Mouse (Mus musculus) MEL (cell line): ENCODE results near the gene Zfp385b. TPM values are rescaled to one million over a fixed set of nuclear protein-coding genes. Genes with fewer than 3 reads are reported as not detected.

Experiments used
- DNase-seq: peaks from one replicate; pipeline ENCODE4 v3.0.0; 2011; ENCODE audit warnings: low read depth, low spot score
- H3K27ac ChIP-seq: 2 replicates; pipeline ENCODE4 v1.5.1; 2012; ENCODE audit warnings: low read depth, mild to moderate bottlenecking, control low read depth, low read length, moderate library complexity; ENCODE audit not compliant: control insufficient read depth
- H3K27me3 ChIP-seq, 2 experiments: fragments of 150-350 bp in 1 of 2; sonication (generic) in 1 of 2; 2 replicates each; pipeline ENCODE4 v1.6.1; 2012; ENCODE audit warnings: low read length in 2 of 2, mild to moderate bottlenecking in 2 of 2, improper control_type of control experiment in 1 of 2, moderate library complexity in 1 of 2; ENCODE audit not compliant: insufficient read depth in 2 of 2, control insufficient read depth in 1 of 2
- H3K36me3 ChIP-seq, 2 experiments: 2 replicates each; pipeline ENCODE4 v1.6.1; 2012 to 2014; ENCODE audit warnings: low read length in 2 of 2, improper control_type of control experiment in 1 of 2, inconsistent platforms in 1 of 2, mild to moderate bottlenecking in 1 of 2; ENCODE audit not compliant: insufficient read depth in 2 of 2, control insufficient read depth in 1 of 2
- H3K4me1 ChIP-seq, 2 experiments: fragments of 150-350 bp in 1 of 2; sonication (generic) in 1 of 2; 2 replicates each; pipeline ENCODE4 v1.6.1; 2012; ENCODE audit warnings: low read length in 2 of 2, improper control_type of control experiment in 1 of 2, mild to moderate bottlenecking in 1 of 2; ENCODE audit not compliant: insufficient read depth in 2 of 2, control insufficient read depth in 1 of 2
- H3K4me3 ChIP-seq, 2 experiments: fragments of 150-350 bp in 1 of 2; sonication (generic) in 1 of 2; 2 replicates each; pipeline ENCODE4 v1.5.1; 2012; ENCODE audit warnings: low read depth in 2 of 2, low read length in 2 of 2, mild to moderate bottlenecking in 2 of 2, moderate library complexity in 2 of 2, control low read depth in 1 of 2, improper control_type of control experiment in 1 of 2; ENCODE audit not compliant: control insufficient read depth in 1 of 2, insufficient read depth in 1 of 2
- H3K79me2 ChIP-seq: 2 replicates; pipeline ENCODE4 v1.6.1; 2012; ENCODE audit warnings: mild to moderate bottlenecking, low read length, moderate library complexity; ENCODE audit not compliant: control insufficient read depth, poor library complexity, insufficient read depth
- H3K9ac ChIP-seq: 2 replicates; pipeline ENCODE4 v1.6.1; 2012; ENCODE audit warnings: low read depth, mild to moderate bottlenecking, control low read depth, low read length, moderate library complexity; ENCODE audit not compliant: control insufficient read depth, poor library complexity, severe bottlenecking
- H3K9me3 ChIP-seq: fragments of 150-350 bp; sonication (generic); replicated peaks from 2 replicates; pipeline ENCODE4 v1.6.1; 2012; ENCODE audit warnings: mild to moderate bottlenecking, low read length, improper control_type of control experiment, moderate library complexity; ENCODE audit not compliant: insufficient read depth
- BHLHE40 ChIP-seq: IDR thresholded peaks from 2 replicates; pipeline ENCODE4 v1.6.1; 2012; ENCODE audit warnings: low read depth, mild to moderate bottlenecking, inconsistent platforms, low read length, improper control_type of control experiment, borderline replicate concordance
- CTCF ChIP-seq, 3 experiments: IDR thresholded peaks in 2 of 3; conservative IDR thresholded peaks in 1 of 3; 2 replicates each; pipeline ENCODE4 v1.5.1; 2011 to 2012; ENCODE audit warnings: low read length in 3 of 3, low read depth in 2 of 3, mild to moderate bottlenecking in 2 of 3, improper control_type of control experiment in 1 of 3, inconsistent platforms in 1 of 3, mixed read lengths in 1 of 3, moderate library complexity in 1 of 3; ENCODE audit not compliant: control insufficient read depth in 1 of 3, insufficient read depth in 1 of 3, poor library complexity in 1 of 3, severe bottlenecking in 1 of 3
- ELF1 ChIP-seq: IDR thresholded peaks from 2 replicates; pipeline ENCODE4 v1.6.1; 2014; ENCODE audit warnings: low read depth, mild to moderate bottlenecking, inconsistent platforms, low read length, improper control_type of control experiment, moderate library complexity
- ETS1 ChIP-seq: IDR thresholded peaks from 2 replicates; pipeline ENCODE4 v1.6.1; 2012; ENCODE audit warnings: low read depth, mild to moderate bottlenecking, inconsistent platforms, low read length, improper control_type of control experiment, moderate library complexity
- GABPA ChIP-seq: IDR thresholded peaks from 2 replicates; pipeline ENCODE4 v1.6.1; 2012; ENCODE audit warnings: low read depth, mild to moderate bottlenecking, inconsistent platforms, low read length, improper control_type of control experiment, moderate library complexity
- HCFC1 ChIP-seq: IDR thresholded peaks from 2 replicates; pipeline ENCODE4 v1.6.1; 2012; ENCODE audit warnings: low read depth, mild to moderate bottlenecking, inconsistent platforms, low read length, improper control_type of control experiment, moderate library complexity
- KAT2A ChIP-seq: conservative IDR thresholded peaks from 2 replicates; pipeline ENCODE4 v1.6.1; 2012; ENCODE audit warnings: low read depth, low read length, improper control_type of control experiment, inconsistent platforms
- MAX ChIP-seq: IDR thresholded peaks from 2 replicates; pipeline ENCODE4 v1.6.1; 2011; ENCODE audit warnings: low read length, improper control_type of control experiment
- NRF1 ChIP-seq: IDR thresholded peaks from 2 replicates; pipeline ENCODE4 v1.6.1; 2014; ENCODE audit warnings: low read depth, mild to moderate bottlenecking, inconsistent platforms, low read length, improper control_type of control experiment, moderate library complexity; ENCODE audit not compliant: poor library complexity, insufficient read depth, severe bottlenecking
- POLR2A ChIP-seq, 2 experiments: IDR thresholded peaks; 2 replicates each; pipeline ENCODE4 v1.6.1; 2011 to 2012; ENCODE audit warnings: low read length in 2 of 2, mild to moderate bottlenecking in 2 of 2, control low read depth in 1 of 2, improper control_type of control experiment in 1 of 2, low read depth in 1 of 2, moderate library complexity in 1 of 2; ENCODE audit not compliant: control insufficient read depth in 1 of 2, insufficient read depth in 1 of 2, poor library complexity in 1 of 2
- POLR2AphosphoS5 ChIP-seq: IDR thresholded peaks from 2 replicates; pipeline ENCODE4 v1.6.1; 2012; ENCODE audit warnings: low read depth, borderline replicate concordance, mild to moderate bottlenecking, inconsistent platforms, low read length, moderate library complexity, mixed read lengths
- RCOR1 ChIP-seq: IDR thresholded peaks from 2 replicates; pipeline ENCODE4 v1.6.1; 2012; ENCODE audit warnings: low read depth, mild to moderate bottlenecking, inconsistent platforms, low read length, improper control_type of control experiment
- TBP ChIP-seq: IDR thresholded peaks from 2 replicates; pipeline ENCODE4 v1.8.0; 2011; ENCODE audit warnings: low read depth, low read length, improper control_type of control experiment
- UBTF ChIP-seq: IDR thresholded peaks from 2 replicates; pipeline ENCODE4 v1.6.1; 2012; ENCODE audit warnings: low read depth, mild to moderate bottlenecking, inconsistent platforms, low read length, improper control_type of control experiment, moderate library complexity, borderline replicate concordance; ENCODE audit not compliant: insufficient read depth
- USF1 ChIP-seq: IDR thresholded peaks from 2 replicates; pipeline ENCODE4 v1.6.1; 2014; ENCODE audit warnings: low read depth, mild to moderate bottlenecking, inconsistent platforms, low read length, improper control_type of control experiment, moderate library complexity
- ZKSCAN1 ChIP-seq: IDR thresholded peaks from 2 replicates; pipeline ENCODE4 v1.6.1; 2012; ENCODE audit warnings: low read depth, mild to moderate bottlenecking, inconsistent platforms, low read length, improper control_type of control experiment, moderate library complexity
- polyA plus RNA-seq, 2 experiments: library from polyadenylated mRNA; stranded (reverse) in 1 of 2; unstranded in 1 of 2; fragments of >175 nt in 1 of 2; fragments of >200 nt in 1 of 2; gene quantifications; 2 replicates each; pipeline versions ENCODE4 v1.2.1 to v1.2.4; 2012; ENCODE audit warnings: low replicate concordance in 2 of 2, low read depth in 1 of 2; ENCODE audit not compliant: insufficient read length in 2 of 2, insufficient read depth in 1 of 2, missing spikeins in 1 of 2
- total RNA-seq: library from RNA; depleted of rRNA; stranded (reverse); fragments of 300-350 nt; gene quantifications from 2 replicates; pipeline ENCODE4 v1.2.3, GENCODE M21; 2012

Gene Zfp385b
- total and polyA plus RNA-seq, 3 experiments = not detected

DNA sequence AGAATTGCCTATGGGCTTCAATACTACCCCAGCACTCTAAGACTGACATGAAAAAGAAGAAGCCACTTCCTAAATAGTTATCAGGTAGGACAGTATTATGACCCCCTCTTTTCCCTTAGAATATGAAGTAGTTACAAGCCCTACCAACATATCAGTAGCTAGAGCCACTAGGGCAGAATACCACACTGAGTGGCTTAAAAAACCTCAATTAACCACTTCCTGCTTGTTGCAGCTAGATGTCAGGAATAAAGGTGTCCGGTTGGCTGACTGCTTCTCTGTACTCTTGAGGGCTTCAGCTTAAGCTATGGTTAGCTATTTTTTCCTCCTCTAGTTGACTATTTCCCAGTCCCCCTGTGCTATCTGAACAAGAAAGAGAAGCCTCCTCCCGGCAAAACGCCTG, 103.1 kb downstream of the Zfp385b start:
- no peak for TF ChIP-seq TBP
- TF ChIP-seq HCFC1 = no peak
- TF ChIP-seq POLR2A (IDR thresholded peaks at IDR 0.05; ENCODE audit: control insufficient read depth in 1 of 2, insufficient read depth in 1 of 2, low read depth in 1 of 2, low read length in 2 of 2, poor library complexity in 1 of 2) = no peak
- no peak for TF ChIP-seq ETS1
- TF ChIP-seq ZKSCAN1 = no peak
- no peak for TF ChIP-seq CTCF (IDR thresholded peaks at IDR 0.05 in 2 of 3, conservative IDR thresholded peaks at IDR 0.05 in 1 of 3; ENCODE audit: control insufficient read depth in 1 of 3, insufficient read depth in 1 of 3, low read depth in 2 of 3, low read length in 3 of 3, poor library complexity in 1 of 3, severe bottlenecking in 1 of 3)
- no peak for TF ChIP-seq UBTF
- no peak for TF ChIP-seq RCOR1
- TF ChIP-seq KAT2A = no peak
- no peak for TF ChIP-seq MAX
- no peak for TF ChIP-seq BHLHE40
- no peak for TF ChIP-seq USF1
- TF ChIP-seq NRF1 = no peak
- no peak for TF ChIP-seq POLR2AphosphoS5
- no peak for TF ChIP-seq ELF1
- no peak for TF ChIP-seq GABPA
- Histone ChIP-seq H3K4me3 (no peak overlapping the region), H3K9me3 (no peaks in the 10 kb centered on the region), H3K79me2 (no peaks in the 10 kb centered on the region), H3K27me3 (no peaks in the 10 kb centered on the region), H3K36me3 (no peaks in the 10 kb centered on the region), H3K4me1 (no peaks in the 10 kb centered on the region), H3K27ac (no peak overlapping the region), H3K9ac (no peak overlapping the region)
- DNase-seq = no peak

DNA sequence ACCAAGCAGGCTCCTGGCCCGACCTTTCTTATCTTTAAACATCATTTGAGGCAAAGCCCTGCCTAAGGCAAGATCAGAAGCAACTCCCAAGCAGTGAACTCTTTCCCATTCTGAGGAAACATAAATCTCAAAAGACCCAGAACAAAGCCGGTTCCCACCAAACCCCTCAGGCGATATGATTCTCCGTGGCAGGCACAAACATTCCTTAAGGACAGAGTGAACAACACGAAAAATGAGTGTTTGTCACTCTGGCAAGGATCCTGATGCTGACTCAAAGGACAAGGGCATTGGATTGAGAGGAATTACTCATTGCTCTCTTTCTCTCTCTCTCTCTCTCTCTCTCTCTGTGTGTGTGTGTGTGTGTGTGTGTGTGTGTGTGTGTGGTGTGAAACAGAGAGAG, 105.6 kb downstream of the Zfp385b start:
- no peaks in the 10 kb centered on the region for H3K4me1 ChIP-seq
- DNase-seq = no peak
- H3K27me3 ChIP-seq = no peaks in the 10 kb centered on the region
- no peak overlapping the region for H3K9ac ChIP-seq
- H3K4me3 ChIP-seq = no peak overlapping the region
- H3K36me3 ChIP-seq = no peaks in the 10 kb centered on the region
- no peak overlapping the region for H3K27ac ChIP-seq
- TF ChIP-seq POLR2A (IDR thresholded peaks at IDR 0.05; ENCODE audit: control insufficient read depth in 1 of 2, insufficient read depth in 1 of 2, low read depth in 1 of 2, low read length in 2 of 2, poor library complexity in 1 of 2) = no peak
- H3K79me2 ChIP-seq = no peaks in the 10 kb centered on the region
- H3K9me3 ChIP-seq = no peaks in the 10 kb centered on the region
